Mouse (Mus musculus) liver, adult 2 months (tissue): Measurements from ENCODE around the gene Ccdc175.

Source experiments
- CTCF ChIP-seq: fragments of 200-500 bp; IDR thresholded peaks from 2 replicates; pipeline ENCODE4 v1.5.1; 2011; ENCODE audit warnings: low read depth, low read length, control low read depth
- POLR2A ChIP-seq: fragments of 200-500 bp; IDR thresholded peaks from 2 replicates; pipeline ENCODE4 v1.6.1; 2011; ENCODE audit warnings: low read length, control low read depth; ENCODE audit not compliant: insufficient read depth; ENCODE audit errors: extremely low read depth

GRCm38 (mm10) chr12:72129203-72129602 lies 55.6 kb downstream of the Ccdc175 start:
- no peak for TF ChIP-seq POLR2A
- no peak for TF ChIP-seq CTCF
